Mouse (Mus musculus) forebrain, embryonic 16.5 days (tissue): ENCODE data around the gene Rnasek. TPM values are rescaled to one million over a fixed set of nuclear protein-coding genes. Genes with fewer than 3 reads are reported as not detected.

Experiments used
- ATAC-seq: fragments of 200-750 bp; cut with Nextera tagmentation; 2 replicates; pipeline ENCODE4 v1.8.0; 2017; ENCODE audit warnings: mild to moderate bottlenecking, moderate library complexity
- H3K27ac ChIP-seq: fragments of 300-500 bp; sonication (generic); 2 replicates; pipeline ENCODE4 v1.5.1; 2014; ENCODE audit warnings: low read length, control low read depth
- H3K27me3 ChIP-seq: fragments of 300-500 bp; sonication (generic); replicated peaks from 2 replicates; pipeline ENCODE4 v1.6.1; 2014; ENCODE audit warnings: low read length; ENCODE audit not compliant: control insufficient read depth, insufficient read depth
- H3K36me3 ChIP-seq: fragments of 300-500 bp; sonication (generic); 2 replicates; pipeline ENCODE4 v1.6.1; 2014; ENCODE audit not compliant: control insufficient read depth, insufficient read depth
- H3K4me1 ChIP-seq: fragments of 300-500 bp; sonication (generic); replicated peaks from 2 replicates; pipeline ENCODE4 v1.6.1; 2014; ENCODE audit warnings: low read length; ENCODE audit not compliant: control insufficient read depth, insufficient read depth
- H3K4me2 ChIP-seq: fragments of 300-500 bp; sonication (generic); 2 replicates; pipeline ENCODE4 v1.6.1; 2014; ENCODE audit warnings: mild to moderate bottlenecking, low read length, control low read depth
- H3K4me3 ChIP-seq: fragments of 300-500 bp; sonication (generic); replicated peaks from 2 replicates; pipeline ENCODE4 v1.5.1; 2014; ENCODE audit warnings: mild to moderate bottlenecking, low read length, control low read depth
- H3K9ac ChIP-seq: fragments of 300-500 bp; sonication (generic); replicated peaks from 2 replicates; pipeline ENCODE4 v1.6.1; 2014; ENCODE audit warnings: low read depth, low read length, control low read depth
- H3K9me3 ChIP-seq: fragments of 300-500 bp; sonication (generic); 2 replicates; pipeline ENCODE4 v1.6.1; 2016; ENCODE audit warnings: low read length; ENCODE audit not compliant: control insufficient read depth
- WGBS: fragments of 180-500 bp; shearing (Covaris S2); extraction: QIAGEN DNeasy Blood & Tissue Kit; methylation state at CpG from one replicate; pipeline ENCODE4 v1.1.7; 2014; 5-methylcytosine and 5-hydroxymethylcytosine counted together
- polyA plus RNA-seq: library from polyadenylated mRNA; unstranded; fragments of >200 nt; fragmentation: Nextera tagmentation; extraction: Ambion mirVana; gene quantifications from 2 replicates; pipeline ENCODE4 v1.2.1, GENCODE M21; 2015

Rnasek gene
- polyA plus RNA-seq, 1 experiment from 2014 or later: 287 TPM

DNA sequence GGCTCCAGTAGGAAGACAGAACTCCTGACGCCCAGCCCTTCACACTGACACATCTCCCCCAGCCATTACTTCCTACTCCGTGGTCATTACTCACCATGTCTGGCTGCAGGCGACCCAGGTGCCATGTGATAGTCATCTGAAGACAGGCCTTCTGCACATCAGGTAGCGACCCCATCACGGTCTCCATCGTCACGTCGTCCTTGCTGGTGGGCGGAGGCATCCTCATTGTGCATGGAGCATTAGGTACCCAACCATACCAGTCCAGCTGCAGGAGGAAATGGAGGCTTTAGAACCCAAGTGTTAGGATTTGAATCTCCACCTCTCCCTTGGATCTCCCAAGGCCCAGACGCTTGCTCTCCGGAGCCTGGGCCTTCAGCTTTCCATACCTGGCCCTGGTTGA, 2.9 kb upstream of the Rnasek start:
- no peak for ATAC-seq
- H3K4me3 ChIP-seq: no peak overlapping the region
- peaks cover 17% of the 10 kb centered on the region for H3K4me1 ChIP-seq
- no peaks in the 10 kb centered on the region for H3K9me3 ChIP-seq
- no peak overlapping the region for H3K9ac ChIP-seq
- no peaks in the 10 kb centered on the region for H3K36me3 ChIP-seq
- no peak overlapping the region for H3K4me2 ChIP-seq
- 0 out of 2 replicates have a peak, but pooled peaks cover 2% of the 10 kb centered on the region for H3K27me3 ChIP-seq
- no peak overlapping the region for H3K27ac ChIP-seq
- WGBS: 70% methylated on average over 11 of the region's 11 CpGs

DNA sequence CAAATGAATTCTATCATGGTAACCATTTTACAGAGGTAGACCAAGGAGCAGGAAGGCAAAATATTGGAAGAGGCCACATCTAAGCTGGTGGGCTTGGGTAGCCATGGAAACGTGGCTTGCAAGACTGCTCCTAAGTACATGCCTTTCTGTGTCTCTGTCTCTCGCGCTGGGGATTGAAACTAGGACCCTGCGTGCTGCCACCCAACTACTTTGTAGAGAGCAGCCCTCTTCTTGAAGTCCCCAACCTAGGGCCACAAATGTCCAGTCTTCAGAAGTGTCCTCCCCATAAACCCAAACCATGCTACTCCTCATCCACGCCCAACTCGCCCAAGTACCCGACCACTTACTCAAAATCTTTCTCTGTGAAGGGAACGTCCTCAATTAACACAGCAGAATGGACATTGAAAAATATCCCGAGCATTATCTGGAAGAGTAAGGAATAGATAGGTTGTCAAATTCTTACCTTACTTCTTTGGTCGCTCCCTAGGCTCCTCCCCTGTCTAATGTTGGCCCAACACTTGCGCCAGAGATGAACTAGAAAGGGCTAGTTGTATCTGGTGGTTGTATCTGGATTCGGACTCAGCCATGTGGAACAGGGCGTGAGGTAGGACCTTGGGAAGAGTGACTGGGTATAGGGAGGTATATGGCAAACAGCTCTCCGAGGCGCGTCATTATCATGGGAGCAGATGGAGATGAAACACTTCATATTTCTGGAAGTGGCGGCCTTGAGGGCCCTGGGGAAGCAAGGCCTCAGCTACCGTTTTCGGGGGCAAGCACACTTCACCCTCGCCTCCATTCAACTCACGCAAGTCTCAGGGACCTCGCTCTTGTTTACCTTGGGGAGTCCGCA, 826 bp downstream of the Rnasek start:
- Histone ChIP-seq H3K27me3 (no peaks in the 10 kb centered on the region), H3K4me2 (peak overlapping the region; percentile 88), H3K4me1 (peaks cover 27% of the 10 kb centered on the region), H3K36me3 (peaks cover 4% of the 10 kb centered on the region; the same call in 1 of the 2 replicates), H3K27ac (peak overlapping the region; percentile 70), H3K9ac (peak overlapping the region; percentile 70), H3K4me3 (peak overlapping the region; percentile 58), H3K9me3 (no peaks in the 10 kb centered on the region)
- 10% methylated on average over 23 of the region's 23 CpGs for WGBS
- ATAC-seq: no peak

DNA sequence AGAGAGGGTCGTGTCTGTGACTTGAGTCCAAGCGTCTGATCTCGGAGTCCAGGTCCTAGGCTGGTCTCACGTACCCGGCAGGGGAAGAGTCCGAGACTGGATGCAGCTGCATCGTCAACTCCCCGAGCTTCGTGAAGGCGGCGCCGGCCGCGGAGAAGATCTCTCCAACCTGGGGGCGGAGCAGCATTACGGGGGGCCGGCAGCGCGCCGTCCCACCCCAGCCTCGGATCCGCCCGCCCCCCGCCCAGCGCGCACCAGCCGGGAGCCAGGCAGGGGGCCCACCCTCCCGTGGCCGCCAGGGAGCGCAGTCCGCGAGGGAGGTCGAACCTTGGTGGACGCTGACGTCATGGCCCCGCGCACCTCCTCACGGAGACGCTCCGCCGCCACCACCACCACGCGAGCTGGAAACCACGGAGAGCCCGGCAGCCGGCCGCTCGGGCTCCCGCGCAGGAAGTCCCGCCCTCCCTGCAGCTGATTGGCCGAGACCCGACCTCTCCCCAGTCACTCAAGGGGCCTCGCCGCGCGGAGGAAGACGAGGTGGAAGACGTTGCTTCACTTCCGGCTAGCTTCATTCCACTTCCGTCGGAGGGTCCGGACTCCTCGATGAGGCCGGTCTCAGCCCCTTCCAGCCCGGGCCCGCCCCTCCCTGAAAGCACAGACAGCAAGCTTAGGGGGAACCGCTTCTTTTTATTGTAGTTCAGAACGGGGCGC, 2.0 kb downstream of the Rnasek start, which contains the start of gene 0610010K14Rik:
Gene 0610010K14Rik, minus strand, starts transcription at position 458 of the 711 bp plus-strand sequence.
- peak; percentile 95 for ATAC-seq
- Histone ChIP-seq H3K4me2 (peak within 1 kb of the TSS; percentile 88), H3K27me3 (no peaks in the 10 kb centered on the region), H3K4me1 (peaks cover 32% of the 10 kb centered on the region), H3K9ac (peak within 1 kb of the TSS; percentile 77), H3K27ac (peak within 1 kb of the TSS; percentile 90), H3K9me3 (no peaks in the 10 kb centered on the region), H3K36me3 (peaks cover 4% of the 10 kb centered on the region; the same call in 1 of the 2 replicates), H3K4me3 (peak within 1 kb of the TSS; percentile 58)
- WGBS: under 1% methylated on average over 70 of the region's 70 CpGs

DNA sequence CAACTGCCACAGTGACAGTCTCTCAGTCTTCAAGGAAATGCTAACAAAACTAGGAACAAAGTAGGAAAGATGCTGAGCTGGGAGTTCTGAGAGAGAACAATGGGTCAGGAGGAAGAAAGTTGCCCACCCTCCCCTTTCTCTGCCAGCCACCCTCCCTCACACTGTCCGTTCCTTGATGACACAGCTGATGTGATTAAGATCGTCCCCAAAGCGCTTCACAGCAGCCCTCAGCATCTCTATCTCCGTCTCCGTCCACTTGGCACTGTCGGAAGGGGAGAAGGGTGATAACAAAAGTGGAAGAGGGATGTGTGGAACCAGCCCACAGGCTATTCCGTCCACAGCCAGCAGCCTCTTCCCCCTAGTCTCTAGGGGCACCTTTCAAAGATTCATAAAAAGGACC, 2.9 kb downstream of the Rnasek start:
- peak overlapping the region; percentile 5; the same call in 1 of the 2 replicates for H3K27ac ChIP-seq
- no peaks in the 10 kb centered on the region for H3K9me3 ChIP-seq
- peaks cover 4% of the 10 kb centered on the region; the same call in 1 of the 2 replicates for H3K36me3 ChIP-seq
- H3K4me2 ChIP-seq: peak overlapping the region; percentile 78
- peaks cover 32% of the 10 kb centered on the region for H3K4me1 ChIP-seq
- peak overlapping the region; percentile 58 for H3K4me3 ChIP-seq
- WGBS: 26% methylated on average over 7 of the region's 7 CpGs
- peak overlapping the region; percentile 77 for H3K9ac ChIP-seq
- H3K27me3 ChIP-seq: no peaks in the 10 kb centered on the region
- no peak for ATAC-seq

DNA sequence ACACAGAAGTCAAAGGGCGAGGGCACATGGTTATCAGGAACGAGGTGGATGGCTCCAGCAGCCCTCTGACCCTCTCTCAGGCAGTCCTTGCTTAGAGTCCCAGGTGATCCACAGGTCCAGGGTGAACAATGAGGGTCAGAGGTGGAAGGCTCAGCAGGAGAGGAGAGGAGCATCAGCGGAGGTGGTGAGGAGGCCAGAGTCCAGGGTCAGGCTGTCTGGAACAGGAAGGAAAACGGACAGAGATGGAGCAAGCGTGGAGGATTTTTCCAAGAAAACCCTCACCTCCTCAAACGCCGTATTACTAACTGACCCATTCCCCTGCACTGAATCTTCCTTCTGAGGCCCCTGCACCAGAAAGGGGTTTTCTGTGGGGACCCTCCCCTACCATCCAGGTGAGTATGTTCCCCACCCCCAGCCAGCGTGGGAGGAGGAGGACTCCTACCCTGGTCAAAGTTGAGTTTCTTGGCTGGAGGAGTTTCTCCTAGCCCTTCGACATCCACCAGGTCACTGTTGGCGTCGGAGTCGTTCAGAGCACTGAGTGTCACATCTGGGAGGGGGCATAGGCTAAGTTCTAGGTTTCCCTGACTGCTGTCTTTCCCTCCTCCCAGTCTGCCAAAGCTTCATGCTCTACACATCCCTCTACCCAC, 4.3 kb downstream of the Rnasek start:
- H3K4me2 ChIP-seq: no peak overlapping the region
- no peak overlapping the region for H3K4me3 ChIP-seq
- H3K4me1 ChIP-seq: peaks cover 27% of the 10 kb centered on the region
- peaks cover 4% of the 10 kb centered on the region for H3K27me3 ChIP-seq
- no peak for ATAC-seq
- H3K9ac ChIP-seq: no peak overlapping the region
- peaks cover 4% of the 10 kb centered on the region; the same call in 1 of the 2 replicates for H3K36me3 ChIP-seq
- H3K9me3 ChIP-seq: no peaks in the 10 kb centered on the region
- 92% methylated on average over 12 of the region's 12 CpGs for WGBS
- H3K27ac ChIP-seq: no peak overlapping the region

DNA sequence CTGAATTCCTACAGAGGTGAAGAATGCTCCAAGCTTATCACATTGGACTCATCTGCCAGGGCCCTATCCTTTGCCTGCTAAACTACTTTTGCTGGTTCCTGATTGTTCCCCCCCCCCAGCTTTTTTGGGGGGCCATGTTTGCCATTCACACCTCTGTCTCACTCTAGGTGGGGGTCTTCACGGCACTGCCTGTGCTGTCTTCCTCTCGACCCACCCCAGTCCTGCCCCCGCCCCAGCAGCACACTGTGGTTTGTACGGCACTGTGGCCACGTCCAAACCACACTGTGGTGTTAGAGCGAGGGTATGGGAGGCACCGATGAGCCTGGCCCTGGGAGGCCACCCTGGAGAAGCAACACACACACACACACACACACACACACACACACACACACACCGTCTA, 5.1 kb downstream of the Rnasek start:
- WGBS: 87% methylated on average over 8 of the region's 8 CpGs
- Histone ChIP-seq H3K4me3 (no peak overlapping the region), H3K4me1 (peaks cover 32% of the 10 kb centered on the region), H3K36me3 (peaks cover 4% of the 10 kb centered on the region; the same call in 1 of the 2 replicates), H3K9ac (no peak overlapping the region), H3K27me3 (peaks cover 13% of the 10 kb centered on the region), H3K27ac (no peak overlapping the region), H3K4me2 (no peak overlapping the region), H3K9me3 (no peaks in the 10 kb centered on the region)
- no peak for ATAC-seq

DNA sequence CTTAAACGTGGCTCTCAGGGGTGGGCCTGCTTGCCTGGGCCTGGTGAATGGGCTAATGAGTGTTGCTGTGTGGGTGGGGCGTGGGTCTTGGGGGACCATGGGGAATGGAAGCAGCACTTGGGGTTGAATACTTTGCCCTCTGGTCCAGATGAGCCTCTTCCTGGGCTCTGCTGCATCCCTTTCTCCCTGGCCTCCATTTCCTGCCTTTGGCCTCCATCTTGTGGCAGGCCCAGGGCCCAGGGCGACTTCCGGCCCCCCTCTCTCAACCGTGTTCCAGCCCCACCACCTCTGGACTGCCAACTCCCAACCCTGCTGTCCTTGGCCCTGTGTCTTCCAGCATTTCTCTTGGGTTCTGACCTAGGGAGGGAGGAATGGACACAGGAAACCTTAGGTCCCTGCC, 5.6 kb downstream of the Rnasek start:
- Histone ChIP-seq H3K9me3 (no peaks in the 10 kb centered on the region), H3K27ac (no peak overlapping the region), H3K27me3 (peaks cover 17% of the 10 kb centered on the region), H3K9ac (no peak overlapping the region), H3K4me3 (no peak overlapping the region), H3K36me3 (peaks cover 4% of the 10 kb centered on the region; the same call in 1 of the 2 replicates), H3K4me2 (no peak overlapping the region), H3K4me1 (peaks cover 36% of the 10 kb centered on the region)
- WGBS: 67% methylated on average over 5 of the region's 5 CpGs
- no peak for ATAC-seq

DNA sequence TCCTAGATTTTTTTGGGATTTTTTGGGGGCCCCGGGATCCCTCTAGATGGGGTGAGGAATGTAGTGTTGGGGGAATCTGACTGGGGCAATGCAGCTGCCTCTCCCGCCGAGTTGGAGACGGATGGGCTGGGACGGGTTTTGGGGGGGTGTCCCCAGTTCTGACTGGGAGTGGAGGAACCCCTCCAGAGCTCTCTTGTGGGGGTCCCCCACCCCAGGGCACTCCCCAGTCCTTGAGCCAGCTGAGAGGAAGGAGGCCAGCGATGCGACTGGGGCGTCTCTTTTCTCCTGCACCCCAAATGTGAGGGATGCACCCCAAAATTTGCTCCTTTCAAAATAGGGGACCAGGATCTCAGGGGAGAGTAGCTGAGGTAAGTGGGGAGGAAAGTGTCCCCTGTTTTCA, 6.6 kb downstream of the Rnasek start:
- Histone ChIP-seq H3K9me3 (no peaks in the 10 kb centered on the region), H3K9ac (peak overlapping the region; percentile 61), H3K4me1 (peaks cover 33% of the 10 kb centered on the region), H3K36me3 (peaks cover 4% of the 10 kb centered on the region; the same call in 1 of the 2 replicates), H3K27me3 (peaks cover 24% of the 10 kb centered on the region), H3K4me2 (peak overlapping the region; percentile 54), H3K27ac (no peak overlapping the region), H3K4me3 (peak overlapping the region; percentile 46)
- no peak for ATAC-seq
- 44% methylated on average over 8 of the region's 8 CpGs for WGBS

DNA sequence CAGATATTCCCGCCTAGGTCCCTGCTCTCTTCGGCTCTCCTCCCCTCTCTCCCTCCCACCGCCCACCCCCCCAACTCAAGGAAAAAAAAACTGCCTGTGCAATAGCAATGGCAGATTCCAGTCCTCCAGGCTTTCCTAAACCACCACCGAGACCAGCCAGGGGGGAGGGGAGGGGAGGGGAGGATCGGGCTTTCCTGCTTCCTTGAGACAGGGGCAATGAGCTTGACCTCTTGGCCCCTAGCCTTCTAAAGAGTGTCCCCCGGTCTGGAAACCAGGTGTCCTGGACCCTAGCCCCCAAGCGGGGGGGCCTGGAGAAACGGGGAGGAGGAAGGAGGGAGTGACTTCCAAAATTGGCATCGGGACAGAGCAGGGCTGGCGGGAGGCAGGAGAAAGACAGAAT, 7.1 kb downstream of the Rnasek start:
- WGBS: 6% methylated on average over 8 of the region's 10 CpGs
- Histone ChIP-seq H3K27ac (no peak overlapping the region), H3K4me3 (peak overlapping the region; percentile 46), H3K4me2 (peak overlapping the region; percentile 54), H3K4me1 (peaks cover 36% of the 10 kb centered on the region), H3K9ac (peak overlapping the region; percentile 61), H3K9me3 (no peaks in the 10 kb centered on the region), H3K27me3 (peaks cover 26% of the 10 kb centered on the region), H3K36me3 (peaks cover 4% of the 10 kb centered on the region; the same call in 1 of the 2 replicates)
- no peak for ATAC-seq
